Mouse (Mus musculus): ENCODE measurements around the gene Cks2. TPM values are rescaled to one million over a fixed set of nuclear protein-coding genes. Genes with fewer than 3 reads are reported as not detected.
"Not testable (repeated sequence)": the region's sequence is repeated elsewhere in the genome, so short reads cannot be mapped to it uniquely, and the experiment has no call there.

The Cks2 gene
- polyA plus RNA-seq, 1 experiment from 2014 or later = 393 TPM

- no peak overlapping the region for H3K27ac ChIP-seq
- no peaks in the 10 kb centered on the region for H3K36me3 ChIP-seq
- H3K4me3 ChIP-seq = no peak overlapping the region
- peaks cover 23% of the 10 kb centered on the region for H3K4me1 ChIP-seq
- no peaks in the 10 kb centered on the region for H3K9me3 ChIP-seq (replicated peaks)
- H3K27me3 ChIP-seq (ENCODE audit: low read depth, poor library complexity, severe bottlenecking) = no peaks in the 10 kb centered on the region
- WGBS = 78% methylated on average over 1 of the region's 1 CpGs
- no peak for DNase-seq (ENCODE audit: low spot score)
These were observed 27.7 kb upstream of the Cks2 start for GRCm38 (mm10) chr13:51617306-51617705.

DNA sequence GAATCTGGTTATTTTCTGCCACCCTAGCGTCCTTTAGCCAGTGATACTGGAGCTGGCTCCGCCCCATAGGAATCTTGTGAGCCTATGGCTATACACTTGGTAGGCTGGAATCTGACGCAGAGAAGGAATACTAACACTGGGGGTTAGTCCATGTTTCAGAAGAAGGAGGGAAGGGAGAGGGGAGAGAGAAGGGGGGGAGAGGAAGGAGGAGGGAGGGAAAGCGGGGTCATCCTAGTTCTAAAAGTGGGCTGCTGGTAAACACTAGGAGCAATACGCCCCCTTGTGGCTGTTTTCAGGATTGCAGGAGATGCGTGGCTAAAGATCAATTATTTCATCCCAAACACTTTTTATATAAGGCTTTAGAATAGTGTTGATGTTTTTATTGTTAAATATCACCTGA lies 27.2 kb upstream of the Cks2 start:
- Histone ChIP-seq H3K36me3 (no peaks in the 10 kb centered on the region), H3K4me1 (peaks cover 23% of the 10 kb centered on the region), H3K27ac (no peak overlapping the region), H3K27me3 (ENCODE audit: low read depth, poor library complexity, severe bottlenecking) (no peaks in the 10 kb centered on the region), H3K4me3 (no peak overlapping the region), H3K9me3 (replicated peaks) (no peaks in the 10 kb centered on the region)
- WGBS = 20% methylated on average over 6 of the region's 6 CpGs
- peak; percentile 85 for DNase-seq (ENCODE audit: low spot score)

DNA sequence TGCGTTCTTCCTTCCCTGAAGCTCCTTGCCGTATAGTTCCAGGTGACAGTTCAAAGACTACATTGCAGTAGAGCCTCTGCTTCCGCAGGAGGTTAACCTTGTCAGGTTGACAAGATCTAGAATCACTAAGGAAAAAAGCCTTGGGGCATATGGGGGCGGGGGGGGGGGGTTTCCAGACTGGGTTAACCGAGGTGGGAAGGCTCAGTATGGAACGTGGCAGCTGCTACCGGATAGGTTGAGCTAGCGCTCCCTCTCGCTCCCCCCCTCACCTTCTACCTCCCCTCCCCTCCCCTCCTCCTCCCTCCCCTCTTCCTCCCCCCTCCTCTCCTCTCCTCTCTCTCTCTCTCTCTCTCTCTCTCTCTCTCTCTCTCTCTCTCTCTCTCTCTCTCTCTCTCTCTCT lies 26.4 kb upstream of the Cks2 start:
- no peak overlapping the region for H3K4me3 ChIP-seq
- WGBS = 33% methylated on average over 9 of the region's 9 CpGs
- H3K4me1 ChIP-seq = peaks cover 23% of the 10 kb centered on the region
- no peak overlapping the region for H3K27ac ChIP-seq
- no peak for DNase-seq (ENCODE audit: low spot score)
- no peaks in the 10 kb centered on the region for H3K9me3 ChIP-seq (replicated peaks)
- H3K27me3 ChIP-seq (ENCODE audit: low read depth, poor library complexity, severe bottlenecking) = no peaks in the 10 kb centered on the region
- H3K36me3 ChIP-seq = no peaks in the 10 kb centered on the region

DNA sequence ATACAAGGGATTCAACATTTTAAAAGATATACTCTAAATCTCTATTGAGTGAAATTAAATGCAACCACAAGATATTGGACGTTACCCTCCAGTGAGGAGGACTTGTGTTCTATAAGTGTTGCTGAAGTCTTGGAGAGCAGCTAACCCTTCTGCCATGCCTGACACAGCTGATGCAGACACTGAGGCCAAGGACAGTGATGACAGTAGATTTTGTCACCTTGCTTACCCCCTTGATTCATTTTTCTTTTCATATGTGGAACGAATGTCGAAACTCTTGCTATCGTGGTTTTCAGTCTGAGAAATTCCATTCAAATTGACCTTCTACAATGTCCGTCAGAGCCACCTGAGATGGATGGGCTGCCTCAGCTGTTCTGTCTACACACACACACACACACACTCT lies 22.4 kb upstream of the Cks2 start:
- Histone ChIP-seq H3K36me3 (no peaks in the 10 kb centered on the region), H3K4me1 (peaks cover 10% of the 10 kb centered on the region), H3K9me3 (replicated peaks) (no peaks in the 10 kb centered on the region), H3K27ac (no peak overlapping the region), H3K4me3 (no peak overlapping the region), H3K27me3 (ENCODE audit: low read depth, poor library complexity, severe bottlenecking) (no peaks in the 10 kb centered on the region)
- WGBS = 89% methylated on average over 5 of the region's 5 CpGs
- no peak for DNase-seq (ENCODE audit: low spot score)

GRCm38 (mm10) chr13:51623678-51624077 lies 21.4 kb upstream of the Cks2 start:
- Histone ChIP-seq H3K9me3 (replicated peaks) (no peaks in the 10 kb centered on the region), H3K36me3 (no peaks in the 10 kb centered on the region), H3K27ac (no peak overlapping the region), H3K4me1 (peaks cover 4% of the 10 kb centered on the region), H3K4me3 (no peak overlapping the region), H3K27me3 (ENCODE audit: low read depth, poor library complexity, severe bottlenecking) (no peaks in the 10 kb centered on the region)
- DNase-seq (ENCODE audit: low spot score) = no peak
- 79% methylated on average over 2 of the region's 2 CpGs for WGBS

- Histone ChIP-seq H3K4me1 (no peaks in the 10 kb centered on the region), H3K9me3 (replicated peaks) (no peaks in the 10 kb centered on the region), H3K27me3 (ENCODE audit: low read depth, poor library complexity, severe bottlenecking) (no peaks in the 10 kb centered on the region), H3K36me3 (no peaks in the 10 kb centered on the region), H3K4me3 (no peak overlapping the region), H3K27ac (no peak overlapping the region)
- 67% methylated on average over 6 of the region's 6 CpGs for WGBS
- DNase-seq (ENCODE audit: low spot score) = no peak
These were observed 16.7 kb upstream of the Cks2 start for GRCm38 (mm10) chr13:51628273-51628848.

DNA sequence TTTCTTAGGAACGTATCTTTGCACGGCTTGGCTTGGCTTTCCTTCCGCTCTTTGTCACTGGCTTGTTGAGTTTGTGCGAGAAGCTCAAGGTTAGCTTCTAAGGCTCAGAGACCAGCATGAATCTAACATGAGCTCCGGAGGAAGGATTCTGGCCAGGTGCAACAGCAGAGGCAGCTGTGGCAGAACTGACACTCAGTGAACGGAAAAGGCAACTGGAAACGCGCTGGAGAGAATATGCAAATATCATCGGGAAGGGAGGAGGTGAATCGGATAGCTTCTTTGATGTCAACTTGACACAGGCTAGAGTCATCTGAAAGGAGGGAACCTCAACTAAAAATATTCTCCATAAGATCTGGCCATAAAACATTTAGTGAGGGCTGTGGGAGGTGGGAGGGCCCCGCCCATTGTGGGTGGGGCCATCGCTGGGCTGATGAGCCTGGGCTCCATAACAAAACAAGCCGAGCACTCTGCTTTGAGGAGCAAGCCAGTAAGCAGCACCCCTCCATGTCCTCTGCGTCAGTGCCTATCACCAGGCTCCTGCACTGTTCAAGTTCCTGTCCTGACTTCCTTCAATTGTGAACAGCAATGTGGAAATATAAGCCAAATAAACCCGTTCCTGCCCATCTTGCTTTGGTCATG lies 13.6 kb upstream of the Cks2 start:
- DNase-seq (ENCODE audit: low spot score) = no peak
- no peaks in the 10 kb centered on the region for H3K27me3 ChIP-seq (ENCODE audit: low read depth, poor library complexity, severe bottlenecking)
- no peaks in the 10 kb centered on the region for H3K36me3 ChIP-seq
- H3K9me3 ChIP-seq (replicated peaks) = no peaks in the 10 kb centered on the region
- no peaks in the 10 kb centered on the region for H3K4me1 ChIP-seq
- H3K4me3 ChIP-seq = no peak overlapping the region
- 75% methylated on average over 15 of the region's 15 CpGs for WGBS
- H3K27ac ChIP-seq = no peak overlapping the region

GRCm38 (mm10) chr13:51632560-51633218 lies 12.3 kb upstream of the Cks2 start:
- no peak for DNase-seq (ENCODE audit: low spot score)
- Histone ChIP-seq H3K4me1 (no peaks in the 10 kb centered on the region), H3K27me3 (ENCODE audit: low read depth, poor library complexity, severe bottlenecking) (no peaks in the 10 kb centered on the region), H3K4me3 (no peak overlapping the region), H3K9me3 (replicated peaks) (no peaks in the 10 kb centered on the region), H3K36me3 (no peaks in the 10 kb centered on the region), H3K27ac (no peak overlapping the region)
- 91% methylated on average over 5 of the region's 5 CpGs for WGBS

- not testable (repeated sequence) for H3K4me3 ChIP-seq; H3K27me3 ChIP-seq (ENCODE audit: low read depth, poor library complexity, severe bottlenecking); H3K9me3 ChIP-seq (replicated peaks); H3K36me3 ChIP-seq; H3K4me1 ChIP-seq; H3K27ac ChIP-seq; DNase-seq (ENCODE audit: low spot score)
- WGBS = 73% methylated on average over 6 of the region's 9 CpGs
These were observed 9.6 kb upstream of the Cks2 start for GRCm38 (mm10) chr13:51635384-51635783.

DNA sequence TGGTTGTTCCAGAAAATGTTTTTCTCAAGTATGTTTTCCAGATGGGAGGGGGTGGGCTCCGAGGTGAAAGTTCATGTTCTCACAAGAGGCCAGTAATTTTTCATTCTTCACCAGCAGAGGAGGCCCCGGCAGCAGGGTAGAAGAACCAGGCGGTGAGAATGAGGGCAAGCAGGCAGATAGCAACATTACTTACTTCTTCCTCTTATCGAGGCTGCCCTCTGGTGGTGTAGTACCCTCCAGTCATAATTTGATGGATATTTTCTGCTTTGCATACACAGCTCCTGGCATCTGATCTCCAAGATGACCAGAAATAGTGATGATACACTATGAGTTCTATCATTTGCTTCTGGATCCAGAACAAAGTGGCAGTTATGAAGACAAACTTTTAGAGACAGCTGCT lies 6.1 kb upstream of the Cks2 start:
- H3K4me3 ChIP-seq = no peak overlapping the region
- no peaks in the 10 kb centered on the region for H3K9me3 ChIP-seq (replicated peaks)
- no peak for DNase-seq (ENCODE audit: low spot score)
- H3K27me3 ChIP-seq (ENCODE audit: low read depth, poor library complexity, severe bottlenecking) = no peaks in the 10 kb centered on the region
- no peaks in the 10 kb centered on the region for H3K36me3 ChIP-seq
- peaks cover 7% of the 10 kb centered on the region; the same call in 1 of the 2 replicates for H3K4me1 ChIP-seq
- no peak overlapping the region for H3K27ac ChIP-seq
- 91% methylated on average over 4 of the region's 4 CpGs for WGBS

GRCm38 (mm10) chr13:51641424-51641823 lies 3.6 kb upstream of the Cks2 start:
- 94% methylated on average over 3 of the region's 3 CpGs for WGBS
- Histone ChIP-seq H3K9me3 (replicated peaks) (no peaks in the 10 kb centered on the region), H3K36me3 (no peaks in the 10 kb centered on the region), H3K4me3 (no peak overlapping the region), H3K4me1 (peaks cover 12% of the 10 kb centered on the region), H3K27me3 (ENCODE audit: low read depth, poor library complexity, severe bottlenecking) (no peaks in the 10 kb centered on the region), H3K27ac (no peak overlapping the region)
- DNase-seq (ENCODE audit: low spot score) = no peak

DNA sequence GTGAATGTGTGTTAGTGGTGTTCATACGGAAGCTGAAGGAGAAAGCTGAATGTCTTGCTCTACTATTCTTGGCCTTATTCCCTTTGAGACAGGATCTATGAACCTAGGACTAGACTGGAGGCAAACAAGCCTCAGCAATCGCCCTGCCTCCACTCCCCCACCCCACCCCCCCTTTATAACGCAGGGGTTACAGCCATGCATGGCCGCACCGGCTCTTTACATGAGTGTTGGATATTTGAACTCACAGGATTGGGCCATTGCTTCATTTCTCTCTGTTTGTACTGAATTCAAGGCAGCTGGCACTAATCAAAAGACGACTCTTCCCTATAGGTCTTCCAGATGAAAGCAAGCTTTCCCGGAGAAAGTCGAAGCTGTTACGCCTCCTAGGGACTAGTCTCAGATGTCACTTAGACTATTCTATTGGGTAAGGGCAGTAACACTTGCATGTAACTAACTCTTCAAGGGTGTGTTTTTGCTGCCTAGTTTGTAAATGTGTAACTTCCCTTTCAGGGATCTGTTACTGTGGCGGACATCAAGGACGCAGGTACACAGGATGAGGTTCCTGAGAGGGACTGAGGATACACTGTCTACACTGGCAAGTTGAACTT lies 2.8 kb upstream of the Cks2 start:
- H3K4me3 ChIP-seq = no peak overlapping the region
- no peak for DNase-seq (ENCODE audit: low spot score)
- no peaks in the 10 kb centered on the region for H3K27me3 ChIP-seq (ENCODE audit: low read depth, poor library complexity, severe bottlenecking)
- H3K27ac ChIP-seq = no peak overlapping the region
- peaks cover 20% of the 10 kb centered on the region for H3K4me1 ChIP-seq
- H3K36me3 ChIP-seq = no peaks in the 10 kb centered on the region
- no peaks in the 10 kb centered on the region for H3K9me3 ChIP-seq (replicated peaks)
- 28% methylated on average over 11 of the region's 11 CpGs for WGBS
